Mouse (Mus musculus) intestine, embryonic 14.5 days (tissue): ENCODE measurements around the gene Dapp1. TPM values are rescaled to one million over a fixed set of nuclear protein-coding genes. Genes with fewer than 3 reads are reported as not detected.

Source experiments
- ATAC-seq: fragments of 200-750 bp; cut with Nextera tagmentation; replicated peaks from 2 replicates; pipeline ENCODE4 v1.8.0; 2017; ENCODE audit warnings: low read depth, moderate number of reproducible peaks, moderate TSS enrichment, moderate library complexity; ENCODE audit not compliant: low FRiP score, low TSS enrichment
- DNase-seq: peaks from one replicate; pipeline ENCODE4 v3.0.0-alpha.2; 2018; ENCODE audit warnings: low spot score
- H3K27ac ChIP-seq: fragments of 300-500 bp; sonication (generic); 2 replicates; pipeline ENCODE4 v1.5.1; 2014; ENCODE audit warnings: low read depth, mild to moderate bottlenecking, control low read depth
- H3K27me3 ChIP-seq: fragments of 300-500 bp; sonication (generic); replicated peaks from 2 replicates; pipeline ENCODE4 v1.6.1; 2014; ENCODE audit warnings: low read length, control low read depth; ENCODE audit not compliant: control insufficient read depth, insufficient read depth
- H3K36me3 ChIP-seq: fragments of 300-500 bp; sonication (generic); 2 replicates; pipeline ENCODE4 v1.6.1; 2014; ENCODE audit warnings: low read length, control low read depth; ENCODE audit not compliant: control insufficient read depth, insufficient read depth
- H3K4me1 ChIP-seq: fragments of 300-500 bp; sonication (generic); replicated peaks from 2 replicates; pipeline ENCODE4 v1.6.1; 2014; ENCODE audit warnings: low read length, control low read depth, mixed read lengths; ENCODE audit not compliant: control insufficient read depth, insufficient read depth
- H3K4me2 ChIP-seq: fragments of 300-500 bp; sonication (generic); 2 replicates; pipeline ENCODE4 v1.6.1; 2014; ENCODE audit warnings: low read length
- H3K4me3 ChIP-seq: fragments of 300-500 bp; sonication (generic); 2 replicates; pipeline ENCODE4 v1.5.1; 2014; ENCODE audit warnings: low read depth, low read length, control low read depth, mixed read lengths
- H3K9ac ChIP-seq: fragments of 300-500 bp; sonication (generic); 2 replicates; pipeline ENCODE4 v1.6.1; 2014; ENCODE audit warnings: mild to moderate bottlenecking, low read length
- H3K9me3 ChIP-seq: fragments of 300-500 bp; sonication (generic); 2 replicates; pipeline ENCODE4 v1.6.1; 2016; ENCODE audit warnings: low read length, control low read depth; ENCODE audit not compliant: control insufficient read depth
- WGBS: fragments of 180-500 bp; shearing (Covaris S2); extraction: QIAGEN DNeasy Blood & Tissue Kit; methylation state at CpG from one replicate; pipeline ENCODE4 v1.1.7; 2014; 5-methylcytosine and 5-hydroxymethylcytosine counted together
- polyA plus RNA-seq: library from polyadenylated mRNA; unstranded; fragments of >200 nt; fragmentation: Nextera tagmentation; extraction: Ambion mirVana; gene quantifications from 2 replicates; pipeline ENCODE4 v1.2.1, GENCODE M21; 2014

Dapp1 gene
- polyA plus RNA-seq, 1 experiment from 2014 or later: 14.5 TPM

DNA sequence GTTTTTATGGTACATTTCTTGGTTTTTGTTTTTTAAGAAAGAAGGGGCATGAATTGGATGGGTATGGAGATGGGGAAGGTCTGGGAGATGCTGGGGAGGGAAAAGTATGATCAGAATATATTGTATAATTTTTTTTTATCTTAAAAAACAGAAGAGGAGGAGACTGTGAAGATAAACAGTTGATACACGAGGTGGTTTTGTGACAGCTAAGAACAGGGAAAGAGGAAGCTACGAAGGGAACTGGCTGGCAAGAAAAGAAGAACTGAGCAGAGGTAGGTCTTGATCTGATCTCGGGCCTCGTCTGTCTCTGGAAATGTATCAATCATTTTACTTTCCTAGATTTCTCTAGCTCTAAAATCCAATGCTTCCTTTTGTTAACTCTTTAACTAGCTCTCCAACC lies 33.8 kb downstream of the Dapp1 start:
- WGBS: 73% methylated on average over 4 of the region's 4 CpGs
- no peak for ATAC-seq
- Histone ChIP-seq H3K4me2 (no peak overlapping the region), H3K27ac (no peak overlapping the region), H3K9ac (no peak overlapping the region), H3K4me3 (no peak overlapping the region), H3K9me3 (no peaks in the 10 kb centered on the region), H3K4me1 (peaks cover 6% of the 10 kb centered on the region; the same call in 1 of the 2 replicates), H3K36me3 (no peaks in the 10 kb centered on the region), H3K27me3 (no peaks in the 10 kb centered on the region)
- no peak for DNase-seq

DNA sequence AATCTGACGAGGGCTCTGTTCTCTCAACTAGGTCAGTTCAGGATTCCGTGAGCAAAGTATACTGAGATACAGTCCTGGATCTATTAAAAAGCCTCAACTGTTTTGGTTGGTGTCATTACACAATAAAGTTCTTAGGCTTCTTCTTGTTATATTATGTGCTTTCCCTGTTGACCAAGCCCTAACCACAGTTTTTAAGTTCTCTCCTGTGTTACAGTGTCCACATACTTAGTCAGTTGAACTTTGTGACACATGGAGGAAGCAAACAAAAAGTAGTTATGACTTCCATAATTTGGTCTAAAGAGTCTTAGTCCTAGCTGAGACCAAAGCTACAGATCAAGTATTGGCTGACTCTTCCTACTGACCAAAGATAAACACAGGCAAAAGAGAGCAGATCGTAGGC lies 34.5 kb downstream of the Dapp1 start:
- Histone ChIP-seq H3K4me2 (no peak overlapping the region), H3K27ac (no peak overlapping the region), H3K27me3 (no peaks in the 10 kb centered on the region), H3K9ac (no peak overlapping the region), H3K4me1 (peaks cover 2% of the 10 kb centered on the region; the same call in 1 of the 2 replicates), H3K4me3 (no peak overlapping the region), H3K9me3 (no peaks in the 10 kb centered on the region), H3K36me3 (no peaks in the 10 kb centered on the region)
- no peak for DNase-seq
- WGBS: 83% methylated on average over 3 of the region's 3 CpGs
- no peak for ATAC-seq

DNA sequence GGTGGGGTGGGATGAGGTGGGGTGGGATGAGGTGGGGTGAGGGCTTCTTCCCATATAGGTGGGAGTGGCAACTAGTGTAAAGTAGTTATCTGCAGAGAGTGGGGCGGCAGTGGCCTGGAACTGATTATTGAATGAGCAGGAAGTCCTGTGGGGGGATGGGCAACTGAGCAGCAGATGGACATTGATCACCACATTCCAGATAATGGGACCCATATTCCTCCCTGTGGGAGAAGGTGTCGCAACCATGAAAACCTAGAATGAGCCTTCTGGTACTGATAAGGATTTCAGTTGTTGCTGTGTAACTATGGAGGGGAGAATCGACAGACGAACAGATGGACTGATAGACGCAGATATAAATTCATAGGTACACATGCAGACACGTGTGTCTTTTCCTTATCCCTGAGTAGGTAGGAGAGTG lies 37.6 kb downstream of the Dapp1 start:
- no peak overlapping the region for H3K27ac ChIP-seq
- H3K27me3 ChIP-seq: no peaks in the 10 kb centered on the region
- H3K4me2 ChIP-seq: no peak overlapping the region
- no peaks in the 10 kb centered on the region for H3K9me3 ChIP-seq
- H3K4me3 ChIP-seq: no peak overlapping the region
- 84% methylated on average over 6 of the region's 6 CpGs for WGBS
- ATAC-seq (no peak), DNase-seq (no peak)
- H3K4me1 ChIP-seq: no peaks in the 10 kb centered on the region
- H3K36me3 ChIP-seq: no peaks in the 10 kb centered on the region
- no peak overlapping the region for H3K9ac ChIP-seq

DNA sequence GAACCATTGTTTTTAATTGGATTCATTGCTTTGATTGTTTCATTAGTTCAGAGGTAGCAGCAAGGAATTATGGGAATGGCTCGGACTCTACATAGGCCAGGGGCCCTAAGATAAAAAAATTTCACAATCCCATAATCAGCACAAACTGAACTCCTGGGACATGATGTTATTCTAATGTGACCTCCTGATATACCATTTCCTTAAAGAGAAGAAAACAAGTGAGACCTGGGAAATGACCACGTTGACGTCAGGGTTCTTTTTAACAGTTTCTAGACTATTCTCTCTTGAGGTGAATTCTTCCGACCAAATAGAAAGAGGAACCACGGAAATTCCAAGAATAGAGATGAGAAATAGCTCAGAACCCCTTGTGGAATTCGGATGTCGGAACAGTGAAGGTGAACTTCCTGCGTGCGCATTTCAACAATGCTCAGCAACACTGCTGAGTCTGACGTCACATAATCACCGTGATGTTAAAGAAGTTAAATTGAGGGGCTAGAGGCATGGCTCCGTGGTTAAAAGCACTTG lies 39.2 kb downstream of the Dapp1 start:
- H3K27me3 ChIP-seq: no peaks in the 10 kb centered on the region
- no peaks in the 10 kb centered on the region for H3K4me1 ChIP-seq
- WGBS: 86% methylated on average over 12 of the region's 12 CpGs
- no peak overlapping the region for H3K9ac ChIP-seq
- H3K9me3 ChIP-seq: no peaks in the 10 kb centered on the region
- no peak overlapping the region for H3K4me2 ChIP-seq
- DNase-seq: no peak
- no peaks in the 10 kb centered on the region for H3K36me3 ChIP-seq
- ATAC-seq: no peak
- H3K27ac ChIP-seq: no peak overlapping the region
- H3K4me3 ChIP-seq: no peak overlapping the region

DNA sequence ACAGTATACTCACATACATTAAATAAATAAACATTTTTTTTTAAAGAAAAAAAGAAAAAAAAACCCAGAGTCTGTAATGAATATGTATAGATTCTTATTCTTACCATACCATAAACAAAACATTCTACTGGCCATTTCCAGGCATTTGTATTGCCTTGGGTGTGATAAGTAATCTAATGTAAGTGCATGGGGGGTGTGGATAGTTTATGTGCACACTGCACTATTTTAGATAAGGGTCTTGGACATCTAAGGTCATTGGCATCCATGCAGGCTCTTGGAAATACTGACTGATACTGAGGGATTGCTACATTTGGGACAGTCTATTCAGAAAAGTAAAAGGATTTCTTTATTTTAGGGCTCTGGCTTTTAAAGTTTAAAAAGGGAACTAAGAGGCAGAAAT lies 39.8 kb downstream of the Dapp1 start:
- Histone ChIP-seq H3K36me3 (no peaks in the 10 kb centered on the region), H3K9ac (no peak overlapping the region), H3K9me3 (no peaks in the 10 kb centered on the region), H3K4me1 (no peaks in the 10 kb centered on the region), H3K27ac (no peak overlapping the region), H3K4me2 (no peak overlapping the region), H3K27me3 (no peaks in the 10 kb centered on the region), H3K4me3 (no peak overlapping the region)
- ATAC-seq: no peak
- no peak for DNase-seq

DNA sequence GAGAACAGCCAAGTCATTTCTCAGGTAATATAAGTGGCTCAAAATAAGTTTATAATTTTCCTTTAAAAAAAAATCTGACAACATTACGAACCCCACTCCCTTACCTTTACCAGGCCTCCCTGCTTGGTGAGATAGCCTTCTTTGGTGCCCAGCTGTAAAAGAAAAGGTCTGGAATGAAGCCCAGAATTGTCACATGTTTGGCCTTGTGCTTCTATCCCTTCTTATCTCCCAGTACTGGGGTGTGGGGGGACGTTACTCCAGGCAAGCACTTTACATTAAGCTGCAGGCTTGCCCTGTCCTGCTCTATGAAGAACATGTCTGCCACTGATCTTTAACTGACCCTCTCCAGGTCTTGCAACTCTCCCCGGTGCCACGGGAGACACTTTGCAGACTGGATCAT lies 40.6 kb downstream of the Dapp1 start:
- no peaks in the 10 kb centered on the region for H3K27me3 ChIP-seq
- no peaks in the 10 kb centered on the region for H3K9me3 ChIP-seq
- H3K27ac ChIP-seq: no peak overlapping the region
- no peak overlapping the region for H3K4me2 ChIP-seq
- H3K9ac ChIP-seq: no peak overlapping the region
- ATAC-seq (no peak), DNase-seq (no peak)
- 67% methylated on average over 4 of the region's 4 CpGs for WGBS
- no peaks in the 10 kb centered on the region for H3K36me3 ChIP-seq
- no peak overlapping the region for H3K4me3 ChIP-seq
- no peaks in the 10 kb centered on the region for H3K4me1 ChIP-seq

DNA sequence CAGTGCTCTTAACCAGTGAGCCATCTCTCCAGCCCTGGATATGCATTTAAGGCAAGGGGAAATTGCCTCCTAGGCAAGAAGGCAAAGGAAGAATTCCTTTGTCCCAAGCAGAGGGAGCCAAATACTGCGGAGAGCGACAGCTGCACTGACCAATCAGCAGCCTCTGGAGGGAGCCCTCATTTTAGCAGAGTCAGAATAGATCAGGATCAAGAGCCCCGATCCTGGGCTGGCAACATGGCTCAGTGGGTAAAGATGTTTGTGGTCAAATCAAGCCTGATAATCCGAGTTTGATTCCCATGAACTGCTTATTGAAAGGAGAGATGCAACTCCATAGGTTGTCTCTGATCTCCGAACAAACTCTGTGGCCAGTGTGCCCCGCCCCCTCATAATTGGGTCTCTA lies 42.7 kb downstream of the Dapp1 start:
- no peaks in the 10 kb centered on the region for H3K27me3 ChIP-seq
- H3K4me3 ChIP-seq: no peak overlapping the region
- H3K36me3 ChIP-seq: no peaks in the 10 kb centered on the region
- H3K27ac ChIP-seq: no peak overlapping the region
- ATAC-seq (0 out of 2 replicates have a peak, but pooled peaks have one; percentile 37), DNase-seq (peak; percentile 63)
- H3K9me3 ChIP-seq: no peaks in the 10 kb centered on the region
- no peaks in the 10 kb centered on the region for H3K4me1 ChIP-seq
- peak overlapping the region; percentile 30; the same call in 1 of the 2 replicates for H3K4me2 ChIP-seq
- WGBS: 49% methylated on average over 6 of the region's 6 CpGs
- no peak overlapping the region for H3K9ac ChIP-seq

DNA sequence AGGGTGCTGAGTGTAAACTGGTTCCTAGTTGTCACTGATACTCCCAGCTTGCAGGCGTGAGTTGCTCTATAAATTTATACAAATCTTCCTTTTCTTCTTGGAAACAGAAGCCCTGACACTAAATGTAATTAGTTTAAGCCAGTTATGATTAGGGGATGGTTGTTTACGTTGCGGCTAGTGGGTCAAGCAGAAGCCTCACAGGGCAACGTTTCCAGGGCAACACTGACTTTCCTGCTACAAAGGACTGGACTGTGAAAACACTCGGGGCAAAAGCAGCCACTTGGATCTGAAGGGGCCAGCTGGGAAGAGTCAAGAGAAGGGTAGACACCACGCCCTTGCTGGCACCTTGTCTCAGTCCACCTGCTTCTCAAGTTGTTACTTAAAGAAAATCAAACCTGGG lies 44.8 kb downstream of the Dapp1 start:
- H3K4me1 ChIP-seq: no peaks in the 10 kb centered on the region
- DNase-seq (no peak), ATAC-seq (no peak; the same call in 1 of the 2 replicates)
- 23% methylated on average over 6 of the region's 6 CpGs for WGBS
- H3K4me2 ChIP-seq: no peak overlapping the region
- no peak overlapping the region for H3K9ac ChIP-seq
- H3K4me3 ChIP-seq: no peak overlapping the region
- H3K9me3 ChIP-seq: no peaks in the 10 kb centered on the region
- no peaks in the 10 kb centered on the region for H3K27me3 ChIP-seq
- no peak overlapping the region for H3K27ac ChIP-seq
- H3K36me3 ChIP-seq: 0 out of 2 replicates have a peak, but pooled peaks cover 4% of the 10 kb centered on the region
